Mouse (Mus musculus): ENCODE results near the gene Mta3. TPM values are rescaled to one million over a fixed set of nuclear protein-coding genes. Genes with fewer than 3 reads are reported as not detected.

Gene Mta3
- total RNA-seq, 2 experiments from 2014 or later = 64.6 to 66.5 TPM

- no peak for DNase-seq (ENCODE audit: low spot score in 2 of 2)
These were observed 47.3 kb downstream of the Mta3 start for GRCm38 (mm10) chr17:83753112-83753899.

- no peak for DNase-seq (ENCODE audit: low spot score in 2 of 2)
These were observed 52.1 kb downstream of the Mta3 start for GRCm38 (mm10) chr17:83758096-83758495.

- no peak for DNase-seq (ENCODE audit: low spot score in 2 of 2)
These were observed 53.6 kb downstream of the Mta3 start for GRCm38 (mm10) chr17:83759547-83759946.

- DNase-seq (ENCODE audit: low spot score in 2 of 2) = no peak
These were observed 58.6 kb downstream of the Mta3 start for GRCm38 (mm10) chr17:83764538-83764937.

GRCm38 (mm10) chr17:83767064-83767463 is 61.1 kb downstream of the Mta3 start:
- DNase-seq (ENCODE audit: low spot score in 2 of 2) = no peak

GRCm38 (mm10) chr17:83768309-83768708 is 62.3 kb downstream of the Mta3 start:
- DNase-seq (ENCODE audit: low spot score in 2 of 2) = no peak

GRCm38 (mm10) chr17:83770371-83770770 is 64.4 kb downstream of the Mta3 start:
- no peak for DNase-seq (ENCODE audit: low spot score in 2 of 2)

- no peak for DNase-seq (ENCODE audit: low spot score in 2 of 2)
These were observed 65.0 kb downstream of the Mta3 start for GRCm38 (mm10) chr17:83770931-83771330.

- peak in 1 of 2 experiments; percentile 29 for DNase-seq (ENCODE audit: low spot score in 2 of 2)
These were observed 66.1 kb downstream of the Mta3 start for GRCm38 (mm10) chr17:83772110-83772509.

GRCm38 (mm10) chr17:83772711-83773110 is 66.7 kb downstream of the Mta3 start:
- DNase-seq (ENCODE audit: low spot score in 2 of 2) = peak in 1 of 2 experiments; percentile 22

GRCm38 (mm10) chr17:83776965-83777364 is 71.0 kb downstream of the Mta3 start:
- no peak for DNase-seq (ENCODE audit: low spot score in 2 of 2)

- DNase-seq (ENCODE audit: low spot score in 2 of 2) = no peak
These were observed 71.6 kb downstream of the Mta3 start for GRCm38 (mm10) chr17:83777462-83778051.

- no peak for DNase-seq (ENCODE audit: low spot score in 2 of 2)
These were observed 74.3 kb downstream of the Mta3 start for GRCm38 (mm10) chr17:83780228-83780627.

- peak in 1 of 2 experiments; percentile 71 for DNase-seq (ENCODE audit: low spot score in 2 of 2)
These were observed 76.8 kb downstream of the Mta3 start for GRCm38 (mm10) chr17:83782740-83783139.

- no peak for DNase-seq (ENCODE audit: low spot score in 2 of 2)
These were observed 80.5 kb downstream of the Mta3 start for GRCm38 (mm10) chr17:83786418-83786817.

GRCm38 (mm10) chr17:83790158-83790557 is 84.2 kb downstream of the Mta3 start:
- no peak for DNase-seq (ENCODE audit: low spot score in 2 of 2)

GRCm38 (mm10) chr17:83792388-83792787 is 86.4 kb downstream of the Mta3 start:
- no peak for DNase-seq (ENCODE audit: low spot score in 2 of 2)

- DNase-seq (ENCODE audit: low spot score in 2 of 2) = no peak
These were observed 89.2 kb downstream of the Mta3 start for GRCm38 (mm10) chr17:83795121-83795520.

- DNase-seq (ENCODE audit: low spot score in 2 of 2) = no peak
These were observed 93.6 kb downstream of the Mta3 start for GRCm38 (mm10) chr17:83799506-83800050.

GRCm38 (mm10) chr17:83803987-83804386 is 98.0 kb downstream of the Mta3 start:
- no peak for DNase-seq (ENCODE audit: low spot score in 2 of 2)

- no peak for DNase-seq (ENCODE audit: low spot score in 2 of 2)
These were observed 99.1 kb downstream of the Mta3 start for GRCm38 (mm10) chr17:83805078-83805477.

GRCm38 (mm10) chr17:83807345-83807744 is 101.4 kb downstream of the Mta3 start:
- DNase-seq (ENCODE audit: low spot score in 2 of 2) = no peak
